Mouse (Mus musculus) large intestine, adult 2 months (tissue): ENCODE measurements around the gene Ucp1. TPM values are rescaled to one million over a fixed set of nuclear protein-coding genes. Genes with fewer than 3 reads are reported as not detected.
"Not testable (repeated sequence)": the region's sequence is repeated elsewhere in the genome, so short reads cannot be mapped to it uniquely, and the experiment has no call there.

Experiments
- DNase-seq: peaks from one replicate; pipeline ENCODE4 v3.0.0-alpha.2; 2012; ENCODE audit warnings: low read depth, low spot score
- WGBS: fragments of 180-500 bp; shearing (Covaris S2); methylation state at CpG from one replicate; pipeline ENCODE4 v1.1.7; 2018; 5-methylcytosine and 5-hydroxymethylcytosine counted together
- polyA plus RNA-seq: library from polyadenylated mRNA; depleted of rRNA; stranded (reverse); fragments of >200 nt; gene quantifications from 2 replicates; pipeline ENCODE4 v1.2.3, GENCODE M21; 2012; rRNA removed

Ucp1 gene
- 0.12 TPM in 1 of 2 replicates, not detected in the other for polyA plus RNA-seq

DNA sequence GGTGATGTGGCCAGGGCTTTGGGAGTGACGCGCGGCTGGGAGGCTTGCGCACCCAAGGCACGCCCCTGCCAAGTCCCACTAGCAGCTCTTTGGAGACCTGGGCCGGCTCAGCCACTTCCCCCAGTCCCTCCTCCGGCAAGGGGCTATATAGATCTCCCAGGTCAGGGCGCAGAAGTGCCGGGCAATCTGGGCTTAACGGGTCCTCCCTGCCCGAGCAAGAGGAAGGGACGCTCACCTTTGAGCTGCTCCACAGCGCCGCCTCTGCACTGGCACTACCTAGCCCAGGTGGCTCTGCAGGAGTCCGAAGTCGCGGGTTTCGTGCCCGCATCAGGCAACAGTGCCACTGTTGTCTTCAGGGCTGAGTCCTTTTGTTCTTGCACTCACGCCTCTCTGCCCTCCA is at the start of gene Ucp1:
Gene Ucp1, plus strand, starts transcription at position 177 of the 400 bp plus-strand sequence.
- WGBS, result 3% methylated on average over 20 of the region's 20 CpGs
- no peak for DNase-seq

DNA sequence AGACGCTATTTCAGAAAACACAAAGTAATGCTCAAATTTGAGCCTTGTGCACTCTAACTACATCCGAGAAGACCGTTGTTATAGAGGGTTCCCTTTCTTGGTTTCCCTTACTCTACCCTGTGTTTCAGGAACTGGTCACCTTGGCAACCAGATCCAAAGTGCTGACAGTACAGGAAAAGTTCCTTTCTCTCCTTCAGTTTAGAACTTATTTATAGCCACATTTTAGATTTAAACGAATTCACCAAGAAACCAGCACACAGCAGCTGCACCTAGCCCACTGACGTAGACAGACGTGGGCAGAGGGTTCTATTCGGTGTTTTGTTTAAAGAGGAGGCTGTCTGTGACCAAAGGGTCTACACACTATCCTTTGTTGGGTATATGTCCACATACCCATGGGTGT is 46.0 kb upstream of the Ucp1 start:
- 86% methylated on average over 7 of the region's 7 CpGs for WGBS

DNA sequence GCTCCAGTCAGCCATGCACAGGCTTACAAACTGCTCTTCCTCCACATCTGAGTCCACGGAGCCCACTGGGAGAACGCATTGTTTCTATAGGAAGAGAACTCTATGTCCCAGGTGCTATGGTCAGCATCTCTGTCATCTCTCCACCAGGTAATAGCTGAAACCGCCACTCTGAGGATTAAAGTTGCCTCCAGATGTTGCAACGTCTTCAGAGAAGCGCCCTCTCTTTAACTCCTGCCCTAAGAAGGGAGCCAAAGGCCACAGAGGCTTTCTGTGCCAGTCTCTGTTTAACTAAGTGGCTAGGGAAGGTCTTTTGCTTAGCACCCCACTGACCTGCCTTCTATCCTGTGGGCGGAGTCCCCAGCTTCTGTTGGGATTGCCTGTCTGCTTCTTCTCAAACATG is 39.3 kb upstream of the Ucp1 start:
- whole genome bisulfite sequencing, result 87% methylated on average over 6 of the region's 6 CpGs
- no peak for DNase-seq

More for the DNA sequence above, 46.0 kb upstream of the Ucp1 start:
- no peak for DNase-seq

DNA sequence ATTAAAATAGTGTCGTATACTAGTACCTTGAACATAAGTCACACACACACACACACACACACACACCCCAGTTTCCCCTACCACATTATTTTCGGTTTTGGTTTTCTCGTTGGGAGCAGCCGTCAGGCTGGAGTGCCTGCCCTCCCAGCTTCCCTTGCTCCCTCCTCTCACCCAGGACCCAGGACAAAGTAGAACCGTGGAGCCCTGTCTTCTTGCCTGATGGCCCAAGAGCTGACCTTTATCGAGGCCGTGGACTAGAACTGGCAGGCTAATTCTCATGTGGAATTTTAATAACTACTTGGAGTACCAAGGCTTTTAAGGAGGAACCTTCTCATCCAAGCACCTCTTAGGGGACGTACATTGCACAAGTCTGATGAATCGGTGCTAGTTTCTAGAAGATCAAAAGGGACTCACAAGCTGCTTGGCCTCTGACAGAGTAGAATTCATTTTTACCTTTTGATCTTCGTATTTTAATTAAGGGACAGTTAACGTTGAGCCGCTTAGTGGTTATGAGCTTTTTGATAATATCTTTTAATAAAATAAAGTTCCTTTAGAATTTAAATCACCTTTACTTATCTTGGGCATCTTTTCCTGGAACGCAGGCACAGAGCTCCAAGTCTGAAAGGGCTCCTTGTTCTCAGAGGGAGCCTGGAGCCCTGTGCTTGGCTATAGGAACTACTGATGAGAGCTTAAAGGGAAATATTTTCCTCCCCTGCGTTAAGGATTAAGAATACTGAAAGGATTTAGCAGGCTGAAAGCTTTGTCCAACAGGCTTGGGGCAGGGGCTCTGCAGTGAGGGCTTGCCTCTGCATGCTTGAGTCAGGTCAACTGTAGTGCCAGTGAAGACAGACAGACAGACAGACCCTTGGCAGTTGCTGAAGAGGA is 38.5 kb upstream of the Ucp1 start:
- no peak for DNase-seq
- 75% methylated on average over 14 of the region's 14 CpGs for WGBS

DNA sequence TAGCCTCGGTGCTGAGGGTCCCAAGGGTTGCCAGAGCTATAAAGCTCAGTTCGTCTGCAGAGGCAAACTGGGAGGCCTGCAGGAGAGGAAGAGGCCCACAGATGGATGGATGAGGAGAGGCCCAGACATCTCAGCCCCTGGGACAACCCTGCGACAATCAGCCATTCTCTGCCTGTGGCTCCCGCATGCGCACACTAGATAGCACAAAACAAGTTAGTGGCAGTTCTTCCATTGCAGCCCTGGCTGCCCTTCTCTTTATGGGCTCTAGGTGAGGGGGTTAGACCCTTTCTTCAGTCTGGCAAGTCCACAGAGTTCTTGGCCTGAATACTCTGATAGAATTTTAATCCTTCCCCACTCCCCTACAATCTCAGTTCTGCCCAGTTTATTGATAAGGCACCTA is 37.4 kb upstream of the Ucp1 start:
- 87% methylated on average over 5 of the region's 5 CpGs for WGBS
- no peak for DNase-seq

DNA sequence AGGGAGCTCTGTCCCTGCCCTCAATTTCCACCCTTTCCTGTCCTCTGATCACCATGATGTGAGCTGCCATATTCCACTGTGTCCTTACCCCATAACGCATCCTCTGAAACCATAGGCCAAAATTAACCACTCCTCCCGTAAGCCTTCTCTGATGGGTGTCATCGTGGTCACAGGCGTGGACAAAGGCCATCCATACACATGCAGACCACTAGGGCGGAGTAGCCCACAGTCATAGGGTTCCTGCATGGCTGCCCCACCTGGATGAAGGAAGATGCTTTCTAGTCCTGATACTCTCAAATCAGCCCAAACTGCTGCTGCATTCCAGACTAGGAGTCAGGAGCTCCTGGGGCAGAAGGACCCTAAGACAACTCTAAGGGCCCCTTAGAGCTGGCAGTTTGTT is 32.5 kb upstream of the Ucp1 start:
- WGBS, result 85% methylated on average over 5 of the region's 5 CpGs
- no peak for DNase-seq

DNA sequence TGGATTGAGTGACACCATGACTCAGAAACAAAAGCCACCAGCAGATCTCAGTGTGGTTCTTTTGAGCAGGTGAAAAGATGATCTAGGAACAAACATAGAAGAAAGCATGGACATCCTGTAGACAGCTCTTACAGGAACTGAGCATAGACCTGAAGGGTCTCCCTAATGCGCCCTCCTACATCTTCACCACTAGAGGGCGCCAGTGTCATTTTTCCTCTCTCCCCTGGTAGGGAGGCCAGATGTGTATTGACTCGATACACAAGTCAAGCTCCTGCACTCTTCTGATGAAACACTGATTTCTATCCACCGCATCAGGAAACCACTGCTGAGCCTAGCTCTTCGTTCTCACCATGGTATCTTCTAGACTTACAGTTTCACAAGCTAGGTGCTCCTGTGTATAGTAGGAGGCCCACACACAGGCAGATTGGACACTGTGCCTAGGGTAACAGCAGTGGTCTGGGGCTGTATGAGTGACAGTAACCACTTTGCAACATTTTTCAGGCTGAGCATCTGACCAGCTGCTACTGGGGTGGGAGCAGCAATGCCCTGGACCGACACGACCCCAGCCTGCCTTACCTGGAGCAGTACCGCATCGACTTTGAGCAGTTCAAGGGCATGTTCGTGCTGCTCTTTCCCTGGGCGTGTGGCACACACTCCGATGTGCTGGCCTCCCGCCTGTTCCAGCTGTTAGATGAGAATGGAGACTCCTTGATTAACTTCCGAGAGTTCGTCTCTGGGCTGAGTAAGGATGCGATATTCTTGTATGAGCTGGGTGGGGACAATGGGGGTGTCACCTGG is 29.5 kb upstream of the Ucp1 start:
- peak; percentile 18 for DNase-seq
- 69% methylated on average over 16 of the region's 16 CpGs for WGBS

DNA sequence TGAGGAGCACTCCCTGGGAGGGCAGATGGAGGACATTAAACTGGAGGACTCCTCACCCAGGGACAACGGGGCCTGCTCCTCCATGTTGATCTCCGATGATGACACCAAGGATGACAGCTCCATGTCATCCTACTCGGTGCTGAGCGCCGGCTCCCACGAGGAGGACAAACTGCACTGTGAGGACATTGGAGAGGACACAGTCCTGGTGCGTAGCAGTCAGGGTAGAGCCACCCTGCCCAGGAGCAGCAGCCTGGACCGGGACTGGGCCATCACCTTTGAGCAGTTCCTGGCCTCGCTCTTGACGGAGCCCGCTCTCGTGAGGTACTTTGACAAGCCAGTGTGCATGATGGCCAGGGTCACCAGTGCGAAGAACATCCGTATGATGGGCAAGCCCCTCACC is 19.0 kb upstream of the Ucp1 start:
- no peak for DNase-seq
- 94% methylated on average over 14 of the region's 14 CpGs for WGBS

DNA sequence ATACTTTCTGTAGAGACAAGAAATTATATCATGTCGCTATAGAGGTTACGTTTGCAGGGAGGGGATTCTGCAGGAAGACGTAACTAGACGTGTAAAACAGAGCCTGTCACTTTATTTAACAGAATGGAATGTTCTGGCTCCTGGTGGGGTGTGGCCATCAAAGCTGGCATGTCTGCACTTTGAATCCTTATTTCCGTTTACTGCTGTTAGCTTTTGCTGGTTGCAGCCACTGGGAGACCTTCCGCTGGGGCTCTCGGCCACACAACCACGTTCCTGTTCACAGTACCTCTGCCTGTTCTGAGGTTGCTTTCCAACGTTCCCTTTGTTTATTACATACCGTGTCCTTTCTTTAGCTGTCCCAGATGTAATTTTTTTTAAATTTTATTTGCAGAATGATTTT is 17.7 kb upstream of the Ucp1 start:
- DNase-seq, result peak; percentile 27
- 25% methylated on average over 10 of the region's 10 CpGs for WGBS

DNA sequence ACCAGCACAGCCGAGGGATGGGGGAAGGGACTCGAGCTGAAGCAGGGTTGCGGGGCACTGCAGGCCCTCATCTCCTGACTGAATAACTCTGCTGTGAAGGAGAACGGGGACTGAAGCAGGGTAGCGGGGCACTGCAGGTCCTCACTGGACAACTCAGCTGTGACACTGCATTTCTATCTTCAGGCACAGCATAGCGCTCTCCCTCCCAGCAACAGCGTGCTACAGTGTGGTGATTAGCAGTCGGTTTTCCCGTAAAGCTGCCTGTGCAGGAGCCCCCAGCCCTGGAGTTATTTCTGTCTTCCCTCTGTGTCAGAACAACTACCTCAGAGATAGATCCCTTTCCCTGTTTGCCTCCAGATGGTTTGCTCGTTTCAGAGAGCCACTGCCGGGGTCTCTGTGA is 15.7 kb upstream of the Ucp1 start:
- no peak for DNase-seq
- 70% methylated on average over 11 of the region's 11 CpGs for WGBS

DNA sequence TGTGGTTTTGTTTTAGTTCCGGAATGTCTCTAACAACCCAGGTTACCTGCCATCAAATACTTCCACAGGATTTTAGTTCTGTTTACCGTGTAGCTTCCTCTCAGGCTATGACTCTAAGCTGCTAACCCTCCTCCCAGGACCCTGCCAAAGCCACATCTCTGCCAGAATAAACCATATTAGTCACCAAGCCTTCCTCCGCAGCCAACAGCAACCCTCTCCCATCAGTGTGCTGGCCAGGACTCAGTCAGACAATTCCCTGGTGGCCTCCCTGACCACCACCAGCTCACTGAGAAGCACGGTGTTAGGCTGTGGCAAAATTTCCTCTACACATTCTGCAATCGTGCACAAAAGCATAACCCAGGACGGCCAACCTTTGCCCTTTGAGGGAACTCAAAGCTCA is 11.7 kb upstream of the Ucp1 start:
- no peak for DNase-seq
- WGBS, result 70% methylated on average over 6 of the region's 6 CpGs

DNA sequence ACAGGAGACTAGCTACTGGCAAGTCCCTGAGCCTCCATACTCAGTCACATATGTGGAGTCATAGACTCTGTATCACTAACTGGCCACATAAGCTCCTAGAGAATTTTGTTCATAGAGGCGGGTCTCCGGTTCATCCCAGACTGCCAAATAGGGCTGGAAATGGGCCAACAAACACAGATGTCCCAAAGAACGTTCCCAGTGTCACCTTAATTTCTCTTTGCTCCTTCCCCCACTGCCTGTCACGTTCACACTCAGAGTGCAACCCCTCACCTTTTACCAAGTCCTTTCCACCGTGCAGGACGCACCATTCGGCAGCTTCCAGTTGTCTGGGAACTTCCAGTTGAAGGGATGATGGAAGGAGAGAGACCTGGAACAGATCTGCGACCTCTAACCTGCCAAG is 4.8 kb upstream of the Ucp1 start:
- WGBS, result 66% methylated on average over 8 of the region's 8 CpGs
- no peak for DNase-seq

DNA sequence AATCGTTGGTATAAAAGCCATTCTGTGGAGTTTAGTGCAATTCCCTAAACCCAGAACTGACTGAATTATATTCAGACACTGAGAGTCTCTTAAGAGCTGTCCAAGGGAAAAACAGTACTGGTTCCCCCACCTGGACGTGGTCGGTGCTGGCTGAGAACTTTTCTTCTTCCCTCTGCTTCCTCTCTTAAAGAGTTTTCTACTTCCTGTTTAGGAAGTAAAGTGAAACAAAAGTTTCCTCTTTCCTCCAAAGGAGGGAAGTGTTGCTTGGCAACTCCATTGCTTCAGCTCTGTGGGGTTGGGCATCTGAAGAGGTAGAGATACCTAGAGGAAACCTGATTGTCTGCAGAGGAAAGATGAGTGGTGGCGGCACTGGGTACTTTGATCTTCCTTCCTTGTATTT is 7.2 kb downstream of the Ucp1 start:
- 48% methylated on average over 4 of the region's 4 CpGs for WGBS

DNA sequence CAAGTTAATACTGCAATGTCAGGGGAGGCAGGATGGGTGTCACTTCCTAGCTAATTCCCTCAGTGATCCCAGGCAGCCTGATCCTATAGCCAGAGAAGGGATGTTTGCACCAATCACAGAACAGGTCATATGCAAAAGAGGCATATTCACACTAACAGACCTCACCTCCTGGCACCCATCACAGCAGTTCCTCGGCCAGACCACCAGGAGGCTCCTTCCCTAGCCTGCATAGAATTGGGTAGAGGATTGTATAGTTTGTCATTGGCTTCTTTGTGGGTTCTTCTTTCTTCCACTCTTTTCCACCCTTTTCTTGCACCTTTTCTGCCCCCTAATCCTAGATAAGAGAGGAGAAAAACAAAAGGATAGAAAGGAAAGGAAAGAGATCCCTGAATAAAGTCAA is 10.0 kb downstream of the Ucp1 start:
- DNase-seq, result no peak
- WGBS, result 45% methylated on average over 1 of the region's 1 CpGs

More for the DNA sequence above, 7.2 kb downstream of the Ucp1 start:
- no peak for DNase-seq

DNA sequence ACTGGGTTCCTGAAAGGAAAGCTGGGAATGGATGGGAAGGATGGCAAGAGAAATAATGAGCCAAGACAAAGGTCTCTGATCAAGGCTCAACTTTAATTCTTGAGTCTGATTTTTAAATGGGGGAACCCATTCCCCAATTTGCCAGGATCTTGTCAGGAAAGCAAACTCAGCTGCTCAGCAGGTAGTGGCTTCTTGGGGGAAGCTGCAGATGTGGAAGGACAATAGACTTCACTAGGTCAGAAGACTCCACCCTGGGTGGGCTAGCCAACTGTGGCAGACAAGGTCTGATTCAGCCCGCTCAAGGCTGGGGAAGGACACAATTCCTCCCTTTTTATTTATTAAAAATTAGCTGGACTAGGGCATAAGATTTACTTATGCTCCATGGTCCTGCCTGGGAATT is 14.8 kb downstream of the Ucp1 start:
- DNase-seq, result no peak
- WGBS, result 100% methylated on average over 1 of the region's 1 CpGs

DNA sequence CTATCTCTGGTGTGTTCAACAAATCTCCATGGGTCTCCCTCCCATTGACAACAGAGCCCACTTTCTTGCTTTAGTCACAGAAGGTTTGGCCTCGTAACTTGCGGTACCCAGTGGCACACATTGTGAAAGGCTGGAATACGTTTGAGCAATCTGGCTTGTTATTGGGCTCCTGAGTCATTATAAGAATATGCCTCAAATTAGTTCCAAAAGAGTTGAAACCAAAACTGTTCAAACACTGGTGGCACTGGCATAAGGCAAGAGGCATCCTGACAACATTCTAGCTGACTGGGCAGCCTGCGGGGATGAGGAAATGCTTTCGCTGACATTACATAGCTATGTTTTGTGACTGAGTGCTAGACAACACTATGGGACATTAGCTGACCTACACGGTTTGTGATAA is 19.7 kb downstream of the Ucp1 start:
- WGBS, result 87% methylated on average over 6 of the region's 6 CpGs
- no peak for DNase-seq

DNA sequence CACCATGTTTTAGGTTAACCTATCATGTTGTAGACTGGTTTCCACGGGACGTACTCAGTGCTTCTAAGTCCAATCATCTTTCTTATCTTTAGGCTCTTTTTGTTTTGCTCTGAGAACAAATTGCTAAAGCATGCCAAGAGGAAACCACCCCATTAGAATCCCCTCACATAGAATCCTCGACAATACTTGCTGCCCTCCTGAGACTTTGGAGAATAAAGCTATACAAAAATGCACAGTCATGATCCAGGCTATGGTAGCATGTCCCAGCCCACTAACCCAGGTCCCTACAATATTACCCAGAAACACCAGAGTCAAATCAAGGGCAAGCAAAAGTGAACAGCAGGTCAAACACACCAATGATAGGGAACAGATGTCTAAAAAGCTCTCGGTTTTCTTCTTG is 24.9 kb downstream of the Ucp1 start:
- DNase-seq, result not testable (repeated sequence)
- WGBS, result 85% methylated on average over 4 of the region's 4 CpGs

DNA sequence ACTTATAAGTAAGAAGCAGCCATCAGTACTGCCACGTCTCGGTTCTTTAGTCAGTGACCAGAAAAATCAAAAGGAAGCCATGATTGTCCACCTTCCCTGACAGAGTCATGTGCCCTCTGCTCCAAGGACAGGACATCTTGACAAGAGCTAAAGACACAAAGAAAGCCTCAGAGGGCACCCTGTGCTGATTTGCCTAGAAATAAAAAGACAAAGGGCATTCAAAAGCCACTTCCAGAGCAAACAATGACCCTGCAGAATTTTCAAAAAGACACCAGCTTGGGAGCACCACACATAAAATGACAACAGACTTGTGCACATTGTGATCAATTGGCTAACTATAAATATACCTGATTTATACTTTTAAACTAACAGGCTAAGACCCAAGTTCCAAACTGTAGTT is 25.5 kb downstream of the Ucp1 start:
- DNase-seq, result no peak
- WGBS, result 98% methylated on average over 2 of the region's 2 CpGs

DNA sequence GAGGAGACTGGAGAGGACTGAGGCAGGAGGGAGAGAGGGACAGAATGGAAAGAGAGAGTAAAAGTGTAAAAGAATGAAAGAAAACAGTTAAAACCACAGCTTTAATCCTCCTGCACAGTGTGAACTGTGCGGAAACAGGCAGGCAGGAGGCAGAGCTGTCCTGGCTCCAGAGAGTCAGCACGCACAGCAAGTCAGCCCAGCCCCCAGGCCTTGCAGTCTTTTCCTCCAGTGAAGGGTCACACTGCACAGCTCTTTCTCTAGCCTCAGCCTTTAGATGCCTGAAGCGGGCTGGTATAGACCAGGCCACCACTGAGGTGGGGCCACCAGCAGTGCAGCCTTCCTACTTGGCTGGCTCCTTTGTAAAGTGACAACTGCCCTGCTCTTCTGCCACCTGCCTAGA is 30.4 kb downstream of the Ucp1 start:
- no peak for DNase-seq

DNA sequence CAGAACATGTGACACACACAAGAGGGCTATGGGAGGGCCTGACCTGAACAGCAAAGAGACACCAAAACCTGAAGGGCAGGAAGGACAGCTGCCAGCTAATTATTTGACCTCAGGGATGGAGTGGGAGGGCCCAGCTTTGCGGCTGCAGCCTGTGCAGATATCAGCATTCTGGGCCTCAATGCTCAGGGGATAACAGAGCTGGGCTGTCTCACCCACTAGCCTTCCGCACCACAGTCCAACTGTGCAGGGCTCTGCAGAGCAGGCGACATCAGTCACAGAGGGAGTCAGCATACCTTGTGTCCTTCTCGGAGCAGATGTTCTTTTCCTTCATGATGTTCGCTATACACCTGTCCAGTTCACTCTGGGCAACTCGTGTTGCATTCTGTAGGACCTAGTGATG is 32.2 kb downstream of the Ucp1 start:
- DNase-seq, result no peak
- WGBS, result 95% methylated on average over 6 of the region's 6 CpGs

More for the DNA sequence above, 30.4 kb downstream of the Ucp1 start:
- 96% methylated on average over 3 of the region's 3 CpGs for WGBS

DNA sequence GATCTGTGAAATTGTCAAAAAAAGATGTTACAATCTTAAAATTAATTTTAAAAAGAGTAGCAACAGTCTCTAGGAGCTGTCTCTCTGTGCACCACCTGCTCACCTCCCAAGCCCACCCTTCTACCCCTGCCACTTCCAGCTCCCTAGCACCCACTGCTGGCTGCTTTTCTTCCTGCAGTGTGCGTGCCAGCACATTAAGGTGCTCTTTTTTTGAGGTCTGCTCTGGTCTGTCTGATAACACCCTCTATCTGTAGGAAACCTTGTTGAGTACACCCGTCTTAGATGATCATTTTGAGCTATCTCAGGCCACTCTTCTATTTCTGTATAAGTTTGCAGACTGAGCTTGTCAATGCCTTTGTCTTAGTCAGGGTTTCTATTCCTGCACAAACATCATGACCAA is 32.9 kb downstream of the Ucp1 start:
- no peak for DNase-seq
- WGBS, result 90% methylated on average over 2 of the region's 2 CpGs
